Mouse (Mus musculus) intestine, embryonic 14.5 days (tissue): ENCODE results near the gene Csrp3. TPM values are rescaled to one million over a fixed set of nuclear protein-coding genes. Genes with fewer than 3 reads are reported as not detected.

Source experiments
- ATAC-seq: fragments of 200-750 bp; cut with Nextera tagmentation; replicated peaks from 2 replicates; pipeline ENCODE4 v1.8.0; 2017; ENCODE audit warnings: low read depth, moderate number of reproducible peaks, moderate TSS enrichment, moderate library complexity; ENCODE audit not compliant: low FRiP score, low TSS enrichment
- DNase-seq: peaks from one replicate; pipeline ENCODE4 v3.0.0-alpha.2; 2018; ENCODE audit warnings: low spot score
- H3K27ac ChIP-seq: fragments of 300-500 bp; sonication (generic); 2 replicates; pipeline ENCODE4 v1.5.1; 2014; ENCODE audit warnings: low read depth, mild to moderate bottlenecking, control low read depth
- H3K27me3 ChIP-seq: fragments of 300-500 bp; sonication (generic); replicated peaks from 2 replicates; pipeline ENCODE4 v1.6.1; 2014; ENCODE audit warnings: low read length, control low read depth; ENCODE audit not compliant: control insufficient read depth, insufficient read depth
- H3K36me3 ChIP-seq: fragments of 300-500 bp; sonication (generic); 2 replicates; pipeline ENCODE4 v1.6.1; 2014; ENCODE audit warnings: low read length, control low read depth; ENCODE audit not compliant: control insufficient read depth, insufficient read depth
- H3K4me1 ChIP-seq: fragments of 300-500 bp; sonication (generic); replicated peaks from 2 replicates; pipeline ENCODE4 v1.6.1; 2014; ENCODE audit warnings: low read length, control low read depth, mixed read lengths; ENCODE audit not compliant: control insufficient read depth, insufficient read depth
- H3K4me2 ChIP-seq: fragments of 300-500 bp; sonication (generic); 2 replicates; pipeline ENCODE4 v1.6.1; 2014; ENCODE audit warnings: low read length
- H3K4me3 ChIP-seq: fragments of 300-500 bp; sonication (generic); 2 replicates; pipeline ENCODE4 v1.5.1; 2014; ENCODE audit warnings: low read depth, low read length, control low read depth, mixed read lengths
- H3K9ac ChIP-seq: fragments of 300-500 bp; sonication (generic); 2 replicates; pipeline ENCODE4 v1.6.1; 2014; ENCODE audit warnings: mild to moderate bottlenecking, low read length
- H3K9me3 ChIP-seq: fragments of 300-500 bp; sonication (generic); 2 replicates; pipeline ENCODE4 v1.6.1; 2016; ENCODE audit warnings: low read length, control low read depth; ENCODE audit not compliant: control insufficient read depth
- WGBS: fragments of 180-500 bp; shearing (Covaris S2); extraction: QIAGEN DNeasy Blood & Tissue Kit; methylation state at CpG from one replicate; pipeline ENCODE4 v1.1.7; 2014; 5-methylcytosine and 5-hydroxymethylcytosine counted together
- polyA plus RNA-seq: library from polyadenylated mRNA; unstranded; fragments of >200 nt; fragmentation: Nextera tagmentation; extraction: Ambion mirVana; gene quantifications from 2 replicates; pipeline ENCODE4 v1.2.1, GENCODE M21; 2014

The Csrp3 gene
- polyA plus RNA-seq, 1 experiment from 2014 or later, result not detected

DNA sequence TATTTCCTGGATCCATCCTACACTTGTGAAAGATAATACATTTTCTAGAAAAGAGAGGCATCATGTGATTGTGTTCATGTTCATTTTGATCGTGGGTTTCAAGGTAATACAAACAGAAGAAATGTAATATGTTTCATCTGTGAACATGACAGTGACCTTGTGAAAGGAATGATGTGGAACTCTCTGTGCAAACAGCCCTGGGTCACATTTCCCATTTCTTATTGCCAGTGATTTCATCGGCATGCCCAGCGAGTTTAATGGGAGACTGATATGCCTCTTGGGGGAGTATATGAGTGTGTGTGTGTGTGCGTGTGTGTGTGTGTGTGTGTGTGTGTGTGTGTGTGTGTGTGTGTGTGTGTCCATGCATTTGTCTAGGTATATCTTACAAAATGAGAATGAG is 6.3 kb downstream of the Csrp3 start:
- WGBS, result 68% methylated on average over 4 of the region's 4 CpGs
- H3K27ac ChIP-seq, result no peak overlapping the region
- H3K9ac ChIP-seq, result no peak overlapping the region
- no peak overlapping the region for H3K4me3 ChIP-seq
- ATAC-seq, result no peak
- H3K36me3 ChIP-seq, result no peaks in the 10 kb centered on the region
- no peak overlapping the region for H3K4me2 ChIP-seq
- no peaks in the 10 kb centered on the region for H3K27me3 ChIP-seq
- peaks cover 6% of the 10 kb centered on the region; the same call in 1 of the 2 replicates for H3K4me1 ChIP-seq
- H3K9me3 ChIP-seq, result no peaks in the 10 kb centered on the region
- no peak for DNase-seq

DNA sequence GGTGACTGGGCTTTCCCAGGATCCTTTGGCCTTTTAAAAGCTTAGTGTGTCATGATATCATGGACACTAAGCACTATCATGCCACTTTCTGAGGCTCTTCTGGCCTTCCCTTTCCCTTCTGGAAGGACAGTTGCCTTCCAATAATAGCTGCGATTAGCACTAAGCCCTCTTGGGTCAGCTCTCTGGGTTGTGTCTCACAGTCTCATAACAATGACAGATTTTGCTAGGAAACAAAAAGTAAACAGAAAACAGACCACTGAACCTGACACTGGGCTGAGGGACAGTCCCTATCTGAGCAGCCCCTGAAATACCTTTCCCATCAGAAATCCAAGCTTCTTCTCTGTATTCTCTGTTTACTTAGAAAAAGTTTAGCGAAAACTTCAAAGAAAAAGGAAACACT is 7.3 kb downstream of the Csrp3 start:
- Histone ChIP-seq H3K27ac (no peak overlapping the region), H3K4me1 (peaks cover 6% of the 10 kb centered on the region; the same call in 1 of the 2 replicates), H3K4me3 (no peak overlapping the region), H3K9ac (no peak overlapping the region), H3K9me3 (no peaks in the 10 kb centered on the region), H3K36me3 (no peaks in the 10 kb centered on the region), H3K4me2 (no peak overlapping the region), H3K27me3 (no peaks in the 10 kb centered on the region)
- ATAC-seq (no peak), DNase-seq (no peak)
- 50% methylated on average over 2 of the region's 2 CpGs for WGBS

- Histone ChIP-seq H3K4me2 (no peak overlapping the region), H3K4me1 (no peaks in the 10 kb centered on the region), H3K4me3 (no peak overlapping the region), H3K27me3 (no peaks in the 10 kb centered on the region), H3K36me3 (no peaks in the 10 kb centered on the region), H3K27ac (no peak overlapping the region), H3K9me3 (no peaks in the 10 kb centered on the region), H3K9ac (no peak overlapping the region)
- ATAC-seq (no peak), DNase-seq (no peak)
- 67% methylated on average over 2 of the region's 2 CpGs for WGBS
Measured at GRCm38 (mm10) chr7:48838434-48838833, 9.4 kb downstream of the Csrp3 start.

DNA sequence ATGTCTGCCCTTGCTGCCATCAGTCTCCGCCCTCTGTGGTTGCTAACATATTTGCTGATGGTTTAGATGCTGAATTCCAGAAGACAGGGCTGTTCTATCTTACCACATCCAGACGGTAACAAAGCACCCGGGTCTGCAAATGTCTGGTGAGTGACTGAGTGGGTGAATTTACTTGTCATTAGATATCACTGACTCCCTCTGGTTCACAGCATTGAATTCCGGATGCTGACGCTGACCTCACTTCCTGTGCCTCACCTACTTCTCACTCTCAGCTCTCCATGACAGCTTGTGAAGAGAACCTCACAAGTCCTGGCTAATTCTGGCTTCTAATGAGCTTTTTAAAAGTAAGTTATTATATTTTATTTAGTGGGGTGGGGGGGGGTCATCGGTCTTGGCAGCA is 10.9 kb downstream of the Csrp3 start:
- Histone ChIP-seq H3K9ac (no peak overlapping the region), H3K36me3 (no peaks in the 10 kb centered on the region), H3K4me2 (no peak overlapping the region), H3K4me3 (no peak overlapping the region), H3K9me3 (no peaks in the 10 kb centered on the region), H3K27ac (no peak overlapping the region), H3K27me3 (no peaks in the 10 kb centered on the region), H3K4me1 (no peaks in the 10 kb centered on the region)
- DNase-seq, result no peak
- no peak for ATAC-seq
- 63% methylated on average over 6 of the region's 6 CpGs for WGBS

- ATAC-seq (no peak), DNase-seq (no peak)
- WGBS, result 78% methylated on average over 12 of the region's 12 CpGs
- Histone ChIP-seq H3K4me3 (no peak overlapping the region), H3K9me3 (no peaks in the 10 kb centered on the region), H3K27me3 (no peaks in the 10 kb centered on the region), H3K4me2 (no peak overlapping the region), H3K9ac (no peak overlapping the region), H3K27ac (no peak overlapping the region), H3K36me3 (no peaks in the 10 kb centered on the region), H3K4me1 (no peaks in the 10 kb centered on the region)
Measured at GRCm38 (mm10) chr7:48834989-48835626, 12.7 kb downstream of the Csrp3 start.

GRCm38 (mm10) chr7:48834371-48834970 is 13.4 kb downstream of the Csrp3 start:
- Histone ChIP-seq H3K4me3 (no peak overlapping the region), H3K27me3 (no peaks in the 10 kb centered on the region), H3K9ac (no peak overlapping the region), H3K9me3 (no peaks in the 10 kb centered on the region), H3K27ac (no peak overlapping the region), H3K4me2 (no peak overlapping the region), H3K36me3 (no peaks in the 10 kb centered on the region), H3K4me1 (no peaks in the 10 kb centered on the region)
- no peak for ATAC-seq
- DNase-seq, result no peak
- 68% methylated on average over 4 of the region's 4 CpGs for WGBS

- no peak overlapping the region for H3K9ac ChIP-seq
- no peak overlapping the region for H3K4me3 ChIP-seq
- peaks cover 4% of the 10 kb centered on the region for H3K36me3 ChIP-seq
- no peaks in the 10 kb centered on the region for H3K4me1 ChIP-seq
- 54% methylated on average over 1 of the region's 1 CpGs for WGBS
- DNase-seq (no peak), ATAC-seq (no peak)
- no peak overlapping the region for H3K27ac ChIP-seq
- no peaks in the 10 kb centered on the region for H3K9me3 ChIP-seq
- H3K4me2 ChIP-seq, result no peak overlapping the region
- no peaks in the 10 kb centered on the region for H3K27me3 ChIP-seq
Measured at GRCm38 (mm10) chr7:48832735-48833134, 15.1 kb downstream of the Csrp3 start.

DNA sequence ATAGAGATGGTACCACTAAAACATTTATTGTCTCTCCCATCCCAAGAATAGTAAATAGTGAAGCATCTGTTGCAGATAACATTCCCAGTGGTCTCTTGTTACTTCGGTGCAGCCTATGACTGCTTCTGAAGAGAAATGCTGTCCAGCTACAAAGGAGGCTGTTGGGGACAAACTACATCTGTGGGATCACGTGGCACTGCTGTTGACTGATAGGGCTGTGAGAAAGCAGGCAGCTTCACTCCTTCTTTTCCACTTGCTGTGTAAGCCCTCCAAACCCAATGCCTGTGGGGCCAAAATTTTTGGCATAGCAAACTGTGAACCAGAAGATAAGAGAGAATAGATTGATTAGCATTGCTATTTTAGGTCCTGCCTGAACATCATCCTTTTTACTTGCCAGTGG is 17.4 kb downstream of the Csrp3 start:
- ATAC-seq, result no peak

More for the DNA sequence above, 17.4 kb downstream of the Csrp3 start:
- Histone ChIP-seq H3K27ac (no peak overlapping the region), H3K4me2 (no peak overlapping the region), H3K9me3 (no peaks in the 10 kb centered on the region), H3K9ac (no peak overlapping the region), H3K4me3 (no peak overlapping the region), H3K4me1 (no peaks in the 10 kb centered on the region), H3K36me3 (peaks cover 26% of the 10 kb centered on the region), H3K27me3 (no peaks in the 10 kb centered on the region)
- DNase-seq, result no peak
- 38% methylated on average over 2 of the region's 2 CpGs for WGBS
